Mouse (Mus musculus) kidney, adult 8-10 months (tissue): ENCODE measurements around the gene Gm35315.
"Not testable (repeated sequence)": the region's sequence is repeated elsewhere in the genome, so short reads cannot be mapped to it uniquely, and the experiment has no call there.

Experiments used
- DNase-seq, 2 experiments: peaks; one replicate each; pipeline ENCODE4 v3.0.0; 2022

The Gm35315 gene

GRCm38 (mm10) chr5:110100921-110101631, 6.9 kb upstream of the Gm35315 start:
- peak in 1 of 2 experiments; percentile 25 for DNase-seq

GRCm38 (mm10) chr5:110099656-110100580, 5.7 kb upstream of the Gm35315 start, which contains the start of gene Plcxd1:
Gene Plcxd1 (plus strand): TSS chr5:110099969.
- DNase-seq = peak in 1 of 2 experiments; percentile 64

- no peak for DNase-seq
Observed at GRCm38 (mm10) chr5:110098991-110099477, 4.8 kb upstream of the Gm35315 start.

- DNase-seq = no peak
Observed at GRCm38 (mm10) chr5:110094847-110095213, 610 bp upstream of the Gm35315 start.

- no peak for DNase-seq
Observed at GRCm38 (mm10) chr5:110091546-110091945, 2.7 kb downstream of the Gm35315 start.

- no peak for DNase-seq
Observed at GRCm38 (mm10) chr5:110086161-110086866, 7.9 kb downstream of the Gm35315 start.

GRCm38 (mm10) chr5:110082961-110083360, 11.3 kb downstream of the Gm35315 start:
- no peak for DNase-seq

- not testable (repeated sequence) for DNase-seq
Observed at GRCm38 (mm10) chr5:110072413-110072812, 21.8 kb downstream of the Gm35315 start, which contains the start of gene Gm17655. Gene Gm17655 (minus strand): TSS chr5:110072513.

GRCm38 (mm10) chr5:110057637-110058408, 36.4 kb downstream of the Gm35315 start:
- DNase-seq = peak; percentile 80 to 90
